Mouse (Mus musculus) limb, embryonic 14.5 days (tissue): ENCODE data around the gene Dapk2. TPM values are rescaled to one million over a fixed set of nuclear protein-coding genes. Genes with fewer than 3 reads are reported as not detected.

Experiments
- ATAC-seq: fragments of 200-750 bp; cut with Nextera tagmentation; 2 replicates; pipeline ENCODE4 v1.8.0; 2017; ENCODE audit warnings: low read depth, moderate number of reproducible peaks, moderate TSS enrichment; ENCODE audit not compliant: low FRiP score
- DNase-seq: peaks from one replicate; pipeline ENCODE4 v3.0.0-alpha.2; 2015; ENCODE audit warnings: low spot score
- H3K27ac ChIP-seq: fragments of 300-500 bp; sonication (generic); replicated peaks from 2 replicates; pipeline ENCODE4 v1.5.1; 2014; ENCODE audit warnings: low read depth, mild to moderate bottlenecking, low read length, moderate library complexity, mixed read lengths
- H3K27me3 ChIP-seq: fragments of 300-500 bp; sonication (generic); 2 replicates; pipeline ENCODE4 v1.6.1; 2014; ENCODE audit warnings: low read length, mixed read lengths; ENCODE audit not compliant: control insufficient read depth, insufficient read depth
- H3K36me3 ChIP-seq: fragments of 300-500 bp; sonication (generic); 2 replicates; pipeline ENCODE4 v1.6.1; 2014; ENCODE audit warnings: mild to moderate bottlenecking, low read length, moderate library complexity, mixed read lengths; ENCODE audit not compliant: control insufficient read depth, insufficient read depth
- H3K4me1 ChIP-seq: fragments of 300-500 bp; sonication (generic); 2 replicates; pipeline ENCODE4 v1.6.1; 2014; ENCODE audit warnings: antibody characterized with exemption, low read length, mixed read lengths; ENCODE audit not compliant: control insufficient read depth, insufficient read depth
- H3K4me2 ChIP-seq: fragments of 300-500 bp; sonication (generic); replicated peaks from 2 replicates; pipeline ENCODE4 v1.6.1; 2014; ENCODE audit warnings: low read depth, mild to moderate bottlenecking, low read length, moderate library complexity; ENCODE audit not compliant: severe bottlenecking
- H3K4me3 ChIP-seq: fragments of 300-500 bp; sonication (generic); replicated peaks from 2 replicates; pipeline ENCODE4 v1.5.1; 2014; ENCODE audit warnings: low read length
- H3K9ac ChIP-seq: fragments of 300-500 bp; sonication (generic); 2 replicates; pipeline ENCODE4 v1.6.1; 2014; ENCODE audit warnings: mild to moderate bottlenecking, low read depth, low read length, moderate library complexity; ENCODE audit not compliant: severe bottlenecking
- H3K9me3 ChIP-seq: fragments of 300-500 bp; sonication (generic); 2 replicates; pipeline ENCODE4 v1.6.1; 2016; ENCODE audit warnings: low read length; ENCODE audit not compliant: control insufficient read depth
- POLR2A ChIP-seq: fragments of 200-500 bp; IDR thresholded peaks from 2 replicates; pipeline ENCODE4 v1.8.0; 2012; ENCODE audit warnings: inconsistent platforms, mild to moderate bottlenecking, moderate library complexity, borderline replicate concordance; ENCODE audit not compliant: insufficient read depth, insufficient read length; ENCODE audit errors: extremely low read depth
- WGBS: fragments of 180-500 bp; shearing (Covaris S2); extraction: QIAGEN DNeasy Blood & Tissue Kit; methylation state at CpG from one replicate; pipeline ENCODE4 v1.1.7; 2014; 5-methylcytosine and 5-hydroxymethylcytosine counted together
- polyA plus RNA-seq, 2 experiments: library from polyadenylated mRNA; depleted of rRNA in 1 of 2; stranded (reverse) in 1 of 2; unstranded in 1 of 2; fragments of >200 nt; fragmentation: Nextera tagmentation in 1 of 2; extraction: Ambion mirVana in 1 of 2; gene quantifications; 2 replicates each; pipeline versions ENCODE4 v1.2.1 to v1.2.3; 2012 to 2014

Gene Dapk2
- polyA plus RNA-seq, 2 experiments = 4.5 to 5.0 TPM

DNA sequence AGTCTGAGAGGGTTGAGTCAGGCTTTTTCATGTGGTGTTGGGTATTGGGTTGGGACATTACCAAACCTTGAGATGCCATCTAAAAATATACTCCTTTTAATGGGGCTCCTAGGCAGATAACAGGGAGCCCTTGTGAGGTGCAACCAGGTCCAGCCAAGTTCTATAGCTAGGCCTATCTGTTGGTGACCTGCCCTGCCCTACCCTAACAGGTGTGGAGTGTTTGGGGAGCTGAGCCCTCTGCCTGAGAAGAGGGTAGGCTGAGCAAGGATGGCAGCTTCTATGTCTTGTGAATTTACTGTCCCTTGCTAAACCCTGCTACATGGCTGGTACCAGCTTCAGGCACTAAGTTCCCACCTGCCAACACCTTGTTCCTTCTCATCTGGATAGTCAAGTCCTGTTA lies 57.5 kb downstream of the Dapk2 start:
- H3K36me3 ChIP-seq = no peaks in the 10 kb centered on the region
- no peak for TF ChIP-seq POLR2A
- H3K9ac ChIP-seq = no peak overlapping the region
- no peaks in the 10 kb centered on the region for H3K27me3 ChIP-seq
- H3K4me3 ChIP-seq = no peak overlapping the region
- H3K4me1 ChIP-seq = peaks cover 12% of the 10 kb centered on the region
- no peak for DNase-seq
- H3K9me3 ChIP-seq = no peaks in the 10 kb centered on the region
- ATAC-seq = no peak
- no peak overlapping the region for H3K4me2 ChIP-seq
- no peak overlapping the region for H3K27ac ChIP-seq

DNA sequence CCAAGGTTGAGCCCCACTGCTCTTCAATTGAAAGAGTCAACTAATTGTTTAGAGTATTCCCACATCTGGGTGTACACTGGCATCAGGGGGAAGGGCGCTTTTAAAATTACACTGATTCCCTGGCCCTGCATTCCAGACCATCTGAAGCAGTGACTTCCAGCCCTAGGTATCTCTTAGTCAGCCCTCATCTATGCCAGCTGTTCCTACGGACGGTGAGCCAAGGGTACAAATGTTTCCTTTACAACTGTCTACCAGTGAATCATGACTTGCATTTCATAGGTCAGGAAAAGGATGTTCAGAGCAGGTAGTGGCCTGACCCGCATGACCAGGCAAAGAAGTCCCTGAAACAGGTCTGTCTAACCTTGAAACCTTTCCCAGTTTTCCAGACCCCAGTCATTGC lies 59.9 kb downstream of the Dapk2 start:
- H3K27ac ChIP-seq = no peak overlapping the region
- H3K4me1 ChIP-seq = peaks cover 7% of the 10 kb centered on the region; the same call in 1 of the 2 replicates
- no peaks in the 10 kb centered on the region for H3K36me3 ChIP-seq
- no peaks in the 10 kb centered on the region for H3K9me3 ChIP-seq
- no peaks in the 10 kb centered on the region for H3K27me3 ChIP-seq
- WGBS = 69% methylated on average over 4 of the region's 4 CpGs
- no peak overlapping the region for H3K4me3 ChIP-seq
- no peak for TF ChIP-seq POLR2A
- ATAC-seq (no peak), DNase-seq (no peak)
- no peak overlapping the region for H3K9ac ChIP-seq
- no peak overlapping the region for H3K4me2 ChIP-seq

DNA sequence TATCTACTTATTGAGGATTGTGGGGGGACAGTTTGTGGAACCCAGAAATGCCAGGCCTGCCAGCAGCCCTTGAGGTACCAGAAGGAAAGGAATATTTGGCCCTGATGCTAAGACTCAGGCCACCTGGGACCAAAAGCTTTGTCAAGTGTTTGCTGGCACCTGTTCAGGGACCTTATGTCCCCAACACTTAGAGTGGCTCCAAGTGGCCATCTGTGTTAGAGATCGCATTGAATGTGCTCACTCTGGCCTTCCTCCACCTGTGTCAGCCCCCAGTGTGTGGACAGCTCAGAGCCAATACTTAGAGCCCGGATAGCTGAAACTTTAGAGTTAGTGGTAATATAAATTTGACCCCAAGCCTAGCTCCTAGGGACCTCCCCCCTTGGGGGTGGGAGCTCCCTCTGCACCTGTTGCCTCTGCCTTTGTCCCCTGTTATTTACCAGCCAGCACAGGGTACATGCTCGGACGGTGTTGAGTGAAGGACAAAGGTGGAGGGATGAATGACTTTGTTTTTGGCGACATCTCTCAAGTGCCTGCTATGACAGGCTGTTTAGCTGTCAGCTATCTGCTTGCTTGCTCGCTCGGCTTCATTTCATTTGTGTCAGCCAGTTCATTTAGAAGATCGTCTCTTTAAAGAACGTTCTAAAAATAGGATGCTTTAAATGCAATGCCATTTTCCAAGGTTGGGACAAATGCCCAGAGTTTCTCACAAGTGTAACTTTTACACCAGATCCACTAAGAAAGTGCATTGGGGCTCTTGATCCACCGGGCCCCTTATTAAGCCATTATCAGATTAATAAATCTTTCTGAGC lies 61.1 kb downstream of the Dapk2 start:
- 71% methylated on average over 10 of the region's 10 CpGs for WGBS
- TF ChIP-seq POLR2A = no peak
- Histone ChIP-seq H3K9ac (no peak overlapping the region), H3K9me3 (no peaks in the 10 kb centered on the region), H3K36me3 (no peaks in the 10 kb centered on the region), H3K4me3 (no peak overlapping the region), H3K27ac (no peak overlapping the region), H3K4me2 (no peak overlapping the region), H3K27me3 (no peaks in the 10 kb centered on the region), H3K4me1 (no peaks in the 10 kb centered on the region)
- DNase-seq = peak; percentile 8
- no peak for ATAC-seq

DNA sequence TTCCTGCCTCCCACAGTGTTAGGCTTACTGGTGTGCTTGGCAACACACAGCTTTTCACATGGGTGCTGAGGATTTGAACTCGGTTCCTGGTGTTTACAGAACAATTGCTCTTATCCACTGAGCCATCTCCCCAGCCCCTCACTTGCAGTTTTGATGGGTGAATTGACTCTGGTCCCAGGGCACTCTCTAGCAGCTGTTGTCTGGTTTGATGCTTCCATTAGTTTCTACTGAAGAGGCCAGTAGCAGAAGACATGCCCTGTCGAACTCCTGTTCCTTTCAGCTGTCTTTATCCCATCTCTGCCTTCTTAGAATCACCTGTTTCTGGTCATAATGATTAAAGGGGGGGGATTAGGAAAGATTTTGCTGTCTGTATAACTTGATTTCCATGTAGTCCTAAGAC lies 65.8 kb downstream of the Dapk2 start:
- WGBS = 72% methylated on average over 2 of the region's 2 CpGs

DNA sequence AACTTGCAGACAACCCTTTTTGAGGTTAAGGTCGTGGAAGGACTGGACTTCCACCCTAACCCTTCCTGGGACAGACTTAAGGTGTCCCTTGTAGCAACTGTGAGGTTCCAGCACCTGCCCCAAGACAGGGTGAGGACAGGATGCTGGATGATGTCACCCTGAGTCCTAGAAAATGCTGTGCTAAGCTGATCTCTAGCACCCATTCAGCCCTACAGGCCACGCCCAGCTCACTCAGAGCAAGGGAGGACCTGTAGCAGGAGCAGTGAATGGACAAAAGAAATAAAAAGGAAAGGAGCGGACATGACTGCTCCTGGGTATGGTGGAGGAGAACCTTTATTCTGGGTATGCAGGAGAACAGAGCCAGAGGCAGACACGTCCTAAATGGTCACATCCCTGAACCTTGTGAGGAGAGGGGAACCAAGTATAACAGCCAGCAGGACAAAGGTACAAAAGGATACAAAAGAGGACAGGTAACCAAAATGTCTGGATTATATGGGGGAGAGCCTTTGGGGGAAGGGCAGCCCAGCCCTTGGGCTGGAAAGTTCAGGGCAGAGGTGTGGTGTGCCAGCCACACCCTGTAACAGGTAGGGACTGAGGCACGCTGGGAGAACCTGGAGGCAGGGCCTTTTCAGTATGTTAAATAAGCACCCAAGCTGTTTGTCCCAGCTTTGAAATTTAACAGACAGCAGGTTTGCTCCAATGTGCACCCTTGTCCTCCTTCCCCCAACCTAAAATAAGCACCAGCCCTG lies 67.9 kb downstream of the Dapk2 start:
- H3K4me2 ChIP-seq = no peak overlapping the region
- DNase-seq = no peak
- TF ChIP-seq POLR2A = no peak
- no peaks in the 10 kb centered on the region for H3K9me3 ChIP-seq
- ATAC-seq = no peak
- H3K27me3 ChIP-seq = no peaks in the 10 kb centered on the region
- no peak overlapping the region for H3K27ac ChIP-seq
- H3K4me1 ChIP-seq = no peaks in the 10 kb centered on the region
- no peaks in the 10 kb centered on the region for H3K36me3 ChIP-seq
- H3K4me3 ChIP-seq = no peak overlapping the region
- WGBS = 67% methylated on average over 5 of the region's 5 CpGs
- no peak overlapping the region for H3K9ac ChIP-seq

More for the DNA sequence above, 65.8 kb downstream of the Dapk2 start:
- Histone ChIP-seq H3K9me3 (no peaks in the 10 kb centered on the region), H3K27ac (no peak overlapping the region), H3K36me3 (no peaks in the 10 kb centered on the region), H3K4me1 (no peaks in the 10 kb centered on the region), H3K4me3 (no peak overlapping the region), H3K27me3 (no peaks in the 10 kb centered on the region), H3K9ac (no peak overlapping the region), H3K4me2 (no peak overlapping the region)
- ATAC-seq = peak; percentile 58
- TF ChIP-seq POLR2A = no peak
- DNase-seq = no peak
